Mouse (Mus musculus) gonadal fat pad, adult 2 months (tissue): Measurements from ENCODE around the gene Mphosph10. TPM values are rescaled to one million over a fixed set of nuclear protein-coding genes. Genes with fewer than 3 reads are reported as not detected.

Source experiments
- DNase-seq: peaks from one replicate; pipeline ENCODE4 v3.0.0-alpha.2; 2012; ENCODE audit warnings: low read depth
- polyA plus RNA-seq: library from polyadenylated mRNA; depleted of rRNA; stranded (reverse); fragments of >200 nt; gene quantifications from 2 replicates; pipeline ENCODE4 v1.2.3, GENCODE M21; 2012; rRNA removed

Gene Mphosph10
- polyA plus RNA-seq, 1 experiment: 1.00 TPM

DNA sequence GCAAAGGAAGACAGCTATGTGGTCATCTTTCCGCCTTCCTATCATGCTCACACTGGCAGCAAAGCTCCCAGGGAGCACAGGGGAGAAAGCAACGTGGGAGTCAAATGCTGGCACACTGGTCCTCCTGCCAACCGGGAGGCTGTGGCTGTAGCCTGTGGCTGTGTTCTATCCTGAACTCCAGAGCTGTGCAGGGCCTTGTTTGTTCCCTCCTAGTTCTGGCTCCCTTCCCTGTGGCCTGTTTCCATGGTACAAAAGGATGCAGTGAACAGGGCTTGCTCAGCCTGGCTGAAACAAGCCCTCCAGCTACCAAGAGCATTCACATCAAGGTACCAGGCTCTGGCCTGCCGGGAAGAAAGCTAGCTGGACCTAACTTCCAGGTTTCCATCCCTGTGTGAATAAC lies 41.0 kb downstream of the Mphosph10 start:
- DNase-seq: peak; percentile 69

DNA sequence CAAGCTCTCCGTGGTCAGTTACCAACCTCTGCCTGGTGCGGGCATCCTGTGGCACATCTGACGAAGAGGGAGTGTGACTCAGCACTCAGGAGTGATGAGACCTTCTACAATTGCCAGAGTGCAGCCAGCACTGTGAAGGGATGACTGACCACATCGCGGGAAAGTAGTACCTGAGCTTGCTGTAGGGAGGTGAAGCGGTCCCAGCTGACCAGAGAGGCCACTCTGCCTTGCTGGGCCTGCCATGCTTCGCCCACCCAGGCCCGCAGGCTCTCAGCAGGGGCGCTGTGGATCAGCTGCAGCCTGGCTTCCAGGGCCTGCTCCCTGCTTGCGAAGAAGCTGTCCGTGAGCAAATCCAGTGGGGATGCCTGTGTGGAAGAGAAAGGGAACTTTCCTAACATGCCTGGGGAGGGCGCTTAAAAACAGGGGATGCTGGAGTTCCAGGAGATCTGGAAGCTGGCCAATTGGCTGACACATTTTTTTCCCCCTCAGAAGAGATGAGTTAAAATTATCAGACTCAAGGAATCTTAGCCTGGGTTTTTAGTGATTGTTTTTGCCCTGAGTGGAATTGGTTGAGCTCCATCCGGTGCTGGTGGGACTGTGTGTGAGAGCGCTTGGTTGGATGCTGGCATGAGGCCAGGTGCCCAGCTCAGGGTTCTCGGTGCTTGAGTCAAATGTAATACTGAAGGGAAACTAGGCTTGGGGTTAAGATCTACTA lies 42.8 kb downstream of the Mphosph10 start:
- DNase-seq: no peak

DNA sequence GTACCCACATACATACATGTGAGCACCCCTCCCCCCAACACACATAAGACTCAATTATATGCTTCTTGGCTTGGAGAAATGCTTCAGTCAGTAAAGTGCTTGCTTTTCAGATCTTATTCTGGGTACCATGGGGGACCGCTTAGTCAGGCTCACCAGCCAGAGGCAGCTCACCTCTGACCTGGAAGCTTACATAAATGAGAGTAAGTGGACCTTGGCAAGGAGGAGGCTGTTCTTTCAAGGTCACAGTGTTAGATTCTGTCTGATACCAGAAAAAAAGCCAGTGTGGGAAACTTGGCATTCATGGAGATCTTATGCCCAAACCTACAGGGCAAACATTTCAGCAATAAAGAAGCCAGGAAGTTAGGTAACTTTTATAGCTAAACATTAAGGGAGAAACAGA lies 44.3 kb downstream of the Mphosph10 start:
- DNase-seq: peak; percentile 40

DNA sequence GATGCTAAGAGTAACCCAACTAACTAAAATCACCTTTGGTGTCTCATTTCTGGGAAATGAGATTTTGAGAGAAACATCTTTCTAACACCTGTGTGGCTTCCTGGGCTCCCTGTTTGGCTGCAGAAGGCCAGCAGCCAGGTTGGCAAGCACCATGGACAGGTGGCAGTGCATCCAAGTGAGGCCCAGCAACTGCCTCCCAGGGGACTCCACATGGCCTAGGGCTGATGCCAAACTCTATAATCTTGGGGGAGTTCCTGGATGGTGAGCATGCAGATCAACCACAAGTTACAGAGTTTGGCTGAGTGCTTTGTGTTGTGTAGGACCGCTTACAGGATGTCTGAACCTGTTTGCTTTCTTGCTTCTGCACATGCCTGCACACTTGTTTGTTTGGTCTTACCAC lies 59.4 kb downstream of the Mphosph10 start:
- no peak for DNase-seq

DNA sequence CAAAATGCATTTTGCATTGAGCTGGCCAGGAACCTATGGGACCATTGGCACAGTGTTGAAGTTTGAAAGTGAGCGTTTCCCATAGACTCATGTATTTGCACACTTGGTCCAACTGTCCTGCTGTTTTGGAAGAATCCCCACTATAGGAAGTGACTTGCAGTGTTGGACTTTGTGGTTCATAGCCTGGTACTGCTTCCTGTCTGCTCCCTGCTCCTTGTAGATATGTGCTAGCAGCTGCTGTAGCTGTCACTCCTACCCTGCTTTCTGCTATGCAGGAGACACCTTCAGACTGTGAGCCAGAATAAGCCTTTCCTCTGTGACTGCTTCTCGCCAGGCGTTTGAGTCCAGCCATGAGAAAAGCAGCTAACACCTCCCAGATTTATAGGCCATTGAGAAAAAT lies 60.8 kb downstream of the Mphosph10 start:
- DNase-seq: no peak

DNA sequence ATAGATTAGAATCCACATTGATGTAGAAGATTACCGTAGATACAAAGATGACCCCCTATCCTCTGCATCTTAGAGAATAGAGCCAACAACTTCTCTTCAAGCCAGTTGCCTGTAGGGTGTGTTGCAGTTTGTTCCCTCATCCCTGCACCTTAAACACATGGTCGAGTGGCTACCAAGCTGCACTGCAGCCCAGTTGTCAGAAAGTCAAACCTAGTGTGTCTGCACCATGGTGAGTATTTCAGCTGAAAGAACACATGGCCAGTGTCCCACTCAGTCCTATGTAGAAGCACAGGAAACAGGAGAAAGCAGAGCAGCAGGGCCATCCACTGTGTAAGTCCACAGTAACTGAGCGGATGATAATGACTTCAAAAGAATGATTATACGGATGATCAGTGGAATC lies 64.6 kb downstream of the Mphosph10 start:
- no peak for DNase-seq

DNA sequence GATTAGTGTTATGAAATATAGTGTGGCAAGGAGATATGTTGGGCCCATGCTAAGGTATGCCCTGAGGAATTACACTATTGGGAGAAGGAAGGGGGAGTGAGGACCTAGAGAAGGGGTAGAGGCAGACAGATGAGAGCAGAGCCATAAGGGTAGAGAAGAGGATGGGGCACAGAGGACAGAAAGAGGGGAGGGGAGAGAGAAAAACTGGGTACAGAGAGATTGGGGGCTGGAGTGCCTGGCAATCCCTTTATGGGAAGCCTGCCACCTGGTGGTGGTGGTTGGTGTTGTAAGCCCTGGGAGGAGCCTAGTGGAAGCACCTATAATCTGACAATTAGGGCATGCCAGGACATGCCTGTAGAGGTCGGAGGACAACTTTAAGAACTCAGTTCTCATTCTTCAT lies 65.2 kb downstream of the Mphosph10 start:
- no peak for DNase-seq

Other genes starting within 250 kb of the Mphosph10 start
- gene Trpm1, start 238.4 kb downstream of the Mphosph10 start, polyA plus RNA-seq: 0.58 and 1.4 TPM in 2 replicates
- 9.1 and 10.4 TPM in 2 replicates for gene Mtmr10, start 104.6 kb downstream of the Mphosph10 start, polyA plus RNA-seq
- 5.8 and 5.9 TPM in 2 replicates for gene Fan1, start 18.2 kb downstream of the Mphosph10 start, polyA plus RNA-seq
- gene Mcee, start 339 bp upstream of the Mphosph10 start, polyA plus RNA-seq: 50.7 and 50.8 TPM in 2 replicates
- 0.95 and 1.7 TPM in 2 replicates for gene Apba2, start 109.4 kb upstream of the Mphosph10 start, polyA plus RNA-seq